Comparison of ENCODE assay signal across 16 mouse cellular contexts in the genomic region with DNA sequence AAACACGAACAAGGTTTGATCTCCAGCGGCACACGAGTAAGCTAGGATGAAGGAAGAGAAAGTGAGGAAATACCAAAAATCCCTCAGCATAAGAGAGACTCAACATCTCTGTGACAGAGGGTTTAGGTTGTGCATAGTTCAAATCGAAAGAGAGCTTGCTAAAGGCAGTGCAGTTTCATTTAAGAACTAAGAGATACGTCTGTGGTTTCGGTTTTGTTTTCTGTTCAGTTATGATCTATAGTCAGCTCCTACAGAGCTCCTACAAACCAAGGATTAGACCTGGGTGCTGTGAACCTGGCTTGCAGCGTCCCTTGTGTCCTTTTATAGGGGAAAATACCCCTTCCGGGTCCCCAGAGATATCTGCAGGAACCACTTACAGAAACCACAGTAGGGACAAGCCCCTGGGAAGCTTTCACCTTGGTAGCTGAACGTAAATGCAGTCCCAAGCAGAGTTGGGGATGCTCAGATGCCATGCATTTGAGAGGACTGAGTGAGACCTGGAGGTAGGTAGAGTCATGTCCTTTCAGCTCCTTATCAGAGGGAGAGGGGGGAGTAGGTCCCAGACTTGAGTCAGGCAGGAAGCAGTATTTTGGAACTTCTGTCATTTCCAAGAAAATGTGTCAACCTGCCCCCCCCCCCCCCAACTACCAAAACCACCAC. TPM values are rescaled to one million over a fixed set of nuclear protein-coding genes. Genes with fewer than 3 reads are reported as not detected.
DNase-seq lines count a peak whose midpoint lies in the region; TF ChIP-seq lines count a peak whose summit lies in the region.
"Had no signal": no experiment of that assay in that cellular context is flagged by ENCODE, and none has a peak within 500 bp of the region (broad histone marks: within the 10 kb centered on the region; RNA-seq: fewer than 3 reads in every experiment).

No protein-coding gene starts in this region.

- WGBS in thymus, adult 2 months, result 30% methylated on average over 9 of the region's 9 CpGs
- 21% methylated on average over 9 of the region's 9 CpGs for WGBS in macrophage (ENCODE audit: missing documents)
- 36% methylated on average over 9 of the region's 9 CpGs for WGBS in small intestine, adult 2 months

- H3K4me1 ChIP-seq in thymus, adult 2 months (replicated peaks; ENCODE audit: control insufficient read depth, insufficient read depth, low read length), result peaks cover 5% of the 10 kb centered on the region
- peaks cover 13% of the 10 kb centered on the region; the same call in 1 of the 2 replicates for H3K4me1 ChIP-seq in small intestine, adult 2 months (ENCODE audit: control insufficient read depth, insufficient read depth, insufficient read length, low read length)
- H3K4me1 ChIP-seq: liver, embryonic 15.5 days had no signal

- no peak for TF ChIP-seq POLR2A in thymus, adult 2 months (IDR thresholded peaks at IDR 0.05; ENCODE audit: control insufficient read depth, extremely low read depth, insufficient read depth, low read length, poor library complexity)
- TF ChIP-seq POLR2A in small intestine, adult 2 months (IDR thresholded peaks at IDR 0.05; ENCODE audit: low read depth, low read length), result no peak

- no peaks in the 10 kb centered on the region for H3K79me2 ChIP-seq in macrophage (ENCODE audit: inconsistent target)

- DNase-seq in thymus, adult 2 months, result peak; percentile 3
- no peak for DNase-seq in thymus, postnatal 10 days (ENCODE audit: low spot score in 2 of 2)
- peak; percentile 17 for DNase-seq in NIH3T3 (ENCODE audit: low read depth)
- DNase-seq in urinary bladder, adult 18-20 months (ENCODE audit: low spot score in 2 of 2), result no peak
- no peak for DNase-seq in embryo, embryonic 10 days (ENCODE audit: low spot score)
- DNase-seq in right cerebral cortex, adult 2 months (ENCODE audit: low spot score in 2 of 2), result no peak
- DNase-seq: cerebellum, postnatal 10 days; heart, postnatal 4 days; kidney, adult 8-10 months; lung, postnatal 36 days had no signal

- no peaks in the 10 kb centered on the region for H3K36me3 ChIP-seq in thymus, adult 2 months (ENCODE audit: control insufficient read depth, insufficient read depth, low read length)
- no peaks in the 10 kb centered on the region for H3K36me3 ChIP-seq in macrophage (ENCODE audit: inconsistent target)
- no peaks in the 10 kb centered on the region for H3K36me3 ChIP-seq in small intestine, adult 2 months (ENCODE audit: control insufficient read depth, insufficient read depth, low read length)
- H3K36me3 ChIP-seq: embryonic facial prominence, embryonic 12.5 days; forebrain, embryonic 10.5 days; limb, embryonic 10.5 days; liver, embryonic 15.5 days had no signal

- H3K27me3 ChIP-seq in thymus, adult 2 months (ENCODE audit: control insufficient read depth, insufficient read depth, low read length), result no peaks in the 10 kb centered on the region
- H3K27me3 ChIP-seq in small intestine, adult 2 months (ENCODE audit: control insufficient read depth, insufficient read depth, low read length), result no peaks in the 10 kb centered on the region
- H3K27me3 ChIP-seq: embryonic facial prominence, embryonic 12.5 days; liver, embryonic 15.5 days had no signal

- H3K4me3 ChIP-seq in thymus, adult 2 months (ENCODE audit: control insufficient read depth, insufficient read depth, low read length), result peak overlapping the region; percentile 22; the same call in 1 of the 2 replicates
- peak overlapping the region; percentile 22; the same call in 1 of the 2 replicates for H3K4me3 ChIP-seq in macrophage (ENCODE audit: inconsistent target)
- H3K4me3 ChIP-seq in small intestine, adult 2 months (ENCODE audit: low read depth, low read length), result peak overlapping the region; percentile 22; the same call in 1 of the 2 replicates
- H3K4me3 ChIP-seq: embryonic facial prominence, embryonic 12.5 days; forebrain, embryonic 10.5 days; limb, embryonic 10.5 days; liver, embryonic 15.5 days had no signal

- TF ChIP-seq CTCF in thymus, adult 2 months (IDR thresholded peaks at IDR 0.05; ENCODE audit: borderline replicate concordance, control insufficient read depth, extremely low read depth, insufficient read depth, low read length, poor library complexity), result no peak
- no peak for TF ChIP-seq CTCF in small intestine, adult 2 months (IDR thresholded peaks at IDR 0.05; ENCODE audit: extremely low read depth, insufficient read length, insufficient replicate concordance, low read depth, low read length)

- H3K27ac ChIP-seq in thymus, adult 2 months (ENCODE audit: control insufficient read depth, insufficient read depth, low read length), result peak overlapping the region; percentile 92
- H3K27ac ChIP-seq in macrophage, result no peak overlapping the region
- H3K27ac ChIP-seq in small intestine, adult 2 months (ENCODE audit: insufficient read depth, low read depth, low read length), result peak overlapping the region; percentile 82
- H3K27ac ChIP-seq: embryonic facial prominence, embryonic 12.5 days; forebrain, embryonic 10.5 days; limb, embryonic 10.5 days; liver, embryonic 15.5 days had no signal

RNA-seq across cellular contexts. Expression of a gene that starts 36.5 kb away (rescaled TPM):
- polyA plus RNA-seq in thymus, adult 2 months (2012; rRNA removed), result 5.2 and 5.6 TPM in 2 replicates
- total RNA-seq in macrophage (2018; cell fraction: chromatin; rRNA removed), result 10 to 100 TPM in 19 of 26 experiments, 1 to 10 TPM in 7; 5.6 to 51.6 (median 18.4) TPM
- 10 to 100 TPM; 11.4 to 27.1 (median 21.1) TPM for total RNA-seq in macrophage (2018; cell fraction: cytosol; rRNA removed)
- total RNA-seq in macrophage (2018; cell fraction: nucleus; rRNA removed), result 10 to 100 TPM in 17 of 26 experiments, 1 to 10 TPM in 9; 6.6 to 33.3 (median 15.7) TPM
- 13.6 to 25.6 TPM (median 19.7 TPM) in 3 replicates for polyA plus RNA-seq in macrophage (2018)
- 0.83 and 1.4 TPM in 2 replicates for polyA plus RNA-seq in small intestine, adult 2 months (2012; rRNA removed)

Comparison
In these comparisons a context has a peak if more than half of its experiments do, and no peak if none do; other contexts are left out.
1. DNase-seq: peak in thymus, adult 2 months (single experiment) and NIH3T3 (single experiment); none in thymus, postnatal 10 days (0 of 2), urinary bladder, adult 18-20 months (0 of 2), embryo, embryonic 10 days (single experiment) and right cerebral cortex, adult 2 months (0 of 2).
2. Peak in every context shown above with its lines, with median percentiles within 50 percentile points of each other: H3K4me3 ChIP-seq.